Mouse (Mus musculus) forebrain, embryonic 15.5 days (tissue): ENCODE results near the gene Lrba. TPM values are rescaled to one million over a fixed set of nuclear protein-coding genes. Genes with fewer than 3 reads are reported as not detected.

Source experiments
- ATAC-seq: fragments of 200-750 bp; cut with Nextera tagmentation; replicated peaks from 2 replicates; pipeline ENCODE4 v1.8.0; 2017; ENCODE audit warnings: mild to moderate bottlenecking, moderate TSS enrichment, moderate library complexity
- H3K27ac ChIP-seq: fragments of 300-500 bp; sonication (generic); replicated peaks from 2 replicates; pipeline ENCODE4 v1.5.1; 2015; ENCODE audit warnings: mild to moderate bottlenecking, inconsistent platforms
- H3K27me3 ChIP-seq: fragments of 300-500 bp; sonication (generic); 2 replicates; pipeline ENCODE4 v1.6.1; 2015; ENCODE audit warnings: inconsistent platforms
- H3K36me3 ChIP-seq: fragments of 300-500 bp; sonication (generic); 2 replicates; pipeline ENCODE4 v1.6.1; 2015; ENCODE audit warnings: mild to moderate bottlenecking, inconsistent platforms
- H3K4me1 ChIP-seq: fragments of 300-500 bp; sonication (generic); 2 replicates; pipeline ENCODE4 v1.6.1; 2015; ENCODE audit warnings: inconsistent platforms
- H3K4me2 ChIP-seq: fragments of 300-500 bp; sonication (generic); replicated peaks from 2 replicates; pipeline ENCODE4 v1.6.1; 2015; ENCODE audit warnings: mild to moderate bottlenecking, inconsistent platforms
- H3K4me3 ChIP-seq: fragments of 300-500 bp; sonication (generic); 2 replicates; pipeline ENCODE4 v1.5.1; 2015; ENCODE audit warnings: mild to moderate bottlenecking, inconsistent platforms
- H3K9ac ChIP-seq: fragments of 300-500 bp; sonication (generic); replicated peaks from 2 replicates; pipeline ENCODE4 v1.6.1; 2015; ENCODE audit warnings: mild to moderate bottlenecking, inconsistent platforms
- H3K9me3 ChIP-seq: fragments of 300-500 bp; sonication (generic); 2 replicates; pipeline ENCODE4 v1.6.1; 2016; ENCODE audit warnings: inconsistent platforms
- WGBS: fragments of 180-500 bp; shearing (Covaris S2); methylation state at CpG from one replicate; pipeline ENCODE4 v1.1.7; 2015; ENCODE audit warnings: mixed read lengths; 5-methylcytosine and 5-hydroxymethylcytosine counted together
- polyA plus RNA-seq: library from polyadenylated mRNA; unstranded; fragments of >200 nt; fragmentation: Nextera tagmentation; extraction: Ambion mirVana; gene quantifications from 2 replicates; pipeline ENCODE4 v1.2.1, GENCODE M21; 2015

Gene Lrba
- polyA plus RNA-seq, 1 experiment from 2014 or later = 2.3 TPM

GRCm38 (mm10) chr3:86548091-86549015 lies 323.9 kb downstream of the Lrba start, which contains the start of gene Mab21l2:
Mab21l2 (minus strand) TSS chr3:86548629.
- WGBS = 1% methylated on average over 25 of the region's 25 CpGs
- ATAC-seq = peak; percentile 52; the same call in 1 of the 2 replicates
- peak within 1 kb of the TSS; percentile 48 for H3K4me2 ChIP-seq
- peaks cover 24% of the 10 kb centered on the region for H3K4me1 ChIP-seq
- no peak within 1 kb of the TSS; the same call in 1 of the 2 replicates for H3K9ac ChIP-seq
- no peaks in the 10 kb centered on the region for H3K9me3 ChIP-seq
- no peaks in the 10 kb centered on the region for H3K36me3 ChIP-seq
- peaks cover 61% of the 10 kb centered on the region for H3K27me3 ChIP-seq
- H3K4me3 ChIP-seq = peak within 1 kb of the TSS; percentile 29
- H3K27ac ChIP-seq = no peak within 1 kb of the TSS

- Histone ChIP-seq H3K4me2 (no peak overlapping the region), H3K4me3 (no peak overlapping the region), H3K27ac (no peak overlapping the region), H3K36me3 (no peaks in the 10 kb centered on the region), H3K9ac (no peak overlapping the region), H3K9me3 (no peaks in the 10 kb centered on the region), H3K4me1 (peaks cover 24% of the 10 kb centered on the region), H3K27me3 (peaks cover 67% of the 10 kb centered on the region)
- WGBS = 2% methylated on average over 22 of the region's 22 CpGs
- no peak for ATAC-seq
These were observed 326.0 kb downstream of the Lrba start for GRCm38 (mm10) chr3:86550301-86551010.

- Histone ChIP-seq H3K27ac (no peak overlapping the region), H3K4me3 (no peak overlapping the region), H3K36me3 (no peaks in the 10 kb centered on the region), H3K27me3 (peaks cover 70% of the 10 kb centered on the region), H3K9ac (no peak overlapping the region), H3K9me3 (no peaks in the 10 kb centered on the region), H3K4me2 (no peak overlapping the region), H3K4me1 (peaks cover 21% of the 10 kb centered on the region)
- 4% methylated on average over 8 of the region's 8 CpGs for WGBS
- ATAC-seq = no peak
These were observed 326.7 kb downstream of the Lrba start for GRCm38 (mm10) chr3:86551011-86551728.

- ATAC-seq = no peak
- Histone ChIP-seq H3K4me1 (peaks cover 11% of the 10 kb centered on the region), H3K27me3 (peaks cover 73% of the 10 kb centered on the region), H3K9ac (no peak overlapping the region), H3K9me3 (no peaks in the 10 kb centered on the region), H3K4me3 (no peak overlapping the region), H3K4me2 (no peak overlapping the region), H3K36me3 (no peaks in the 10 kb centered on the region), H3K27ac (no peak overlapping the region)
- 21% methylated on average over 5 of the region's 5 CpGs for WGBS
These were observed 327.7 kb downstream of the Lrba start for GRCm38 (mm10) chr3:86552170-86552569.

- WGBS = 18% methylated on average over 1 of the region's 1 CpGs
- H3K9ac ChIP-seq = no peak overlapping the region
- no peaks in the 10 kb centered on the region for H3K36me3 ChIP-seq
- H3K27me3 ChIP-seq = peaks cover 51% of the 10 kb centered on the region
- H3K27ac ChIP-seq = no peak overlapping the region
- H3K4me1 ChIP-seq = no peaks in the 10 kb centered on the region
- H3K9me3 ChIP-seq = no peaks in the 10 kb centered on the region
- ATAC-seq = no peak
- no peak overlapping the region for H3K4me2 ChIP-seq
- H3K4me3 ChIP-seq = no peak overlapping the region
These were observed 334.5 kb downstream of the Lrba start for GRCm38 (mm10) chr3:86558976-86559375.

GRCm38 (mm10) chr3:86559635-86560034 lies 335.2 kb downstream of the Lrba start:
- Histone ChIP-seq H3K4me3 (no peak overlapping the region), H3K27ac (no peak overlapping the region), H3K36me3 (no peaks in the 10 kb centered on the region), H3K27me3 (peaks cover 47% of the 10 kb centered on the region), H3K9me3 (no peaks in the 10 kb centered on the region), H3K4me2 (no peak overlapping the region), H3K4me1 (no peaks in the 10 kb centered on the region), H3K9ac (no peak overlapping the region)
- WGBS = 50% methylated on average over 4 of the region's 4 CpGs
- ATAC-seq = no peak

- Histone ChIP-seq H3K9me3 (no peaks in the 10 kb centered on the region), H3K27ac (no peak overlapping the region), H3K9ac (no peak overlapping the region), H3K36me3 (no peaks in the 10 kb centered on the region), H3K4me3 (no peak overlapping the region), H3K27me3 (peaks cover 44% of the 10 kb centered on the region), H3K4me1 (no peaks in the 10 kb centered on the region), H3K4me2 (no peak overlapping the region)
- 83% methylated on average over 4 of the region's 4 CpGs for WGBS
- no peak for ATAC-seq
These were observed 336.0 kb downstream of the Lrba start for GRCm38 (mm10) chr3:86560281-86561022.

GRCm38 (mm10) chr3:86561023-86561344 lies 336.5 kb downstream of the Lrba start:
- Histone ChIP-seq H3K36me3 (no peaks in the 10 kb centered on the region), H3K9ac (no peak overlapping the region), H3K27me3 (peaks cover 42% of the 10 kb centered on the region)

GRCm38 (mm10) chr3:86561396-86561795 lies 336.9 kb downstream of the Lrba start:
- Histone ChIP-seq H3K4me3 (no peak overlapping the region), H3K9ac (no peak overlapping the region), H3K9me3 (no peaks in the 10 kb centered on the region), H3K4me2 (no peak overlapping the region), H3K27me3 (peaks cover 42% of the 10 kb centered on the region), H3K27ac (no peak overlapping the region), H3K4me1 (no peaks in the 10 kb centered on the region), H3K36me3 (no peaks in the 10 kb centered on the region)
- no peak for ATAC-seq
- 97% methylated on average over 1 of the region's 1 CpGs for WGBS

More at GRCm38 (mm10) chr3:86561023-86561344, 336.5 kb downstream of the Lrba start:
- WGBS = 98% methylated on average over 1 of the region's 1 CpGs
- Histone ChIP-seq H3K27ac (no peak overlapping the region), H3K9me3 (no peaks in the 10 kb centered on the region), H3K4me3 (no peak overlapping the region), H3K4me2 (no peak overlapping the region), H3K4me1 (no peaks in the 10 kb centered on the region)
- no peak for ATAC-seq

GRCm38 (mm10) chr3:86567312-86567711 lies 342.8 kb downstream of the Lrba start:
- H3K27ac ChIP-seq = no peak overlapping the region
- no peak overlapping the region for H3K4me3 ChIP-seq
- no peak overlapping the region for H3K9ac ChIP-seq
- no peak overlapping the region for H3K4me2 ChIP-seq
- no peaks in the 10 kb centered on the region for H3K9me3 ChIP-seq
- peaks cover 47% of the 10 kb centered on the region for H3K27me3 ChIP-seq
- no peak for ATAC-seq
- H3K4me1 ChIP-seq = no peaks in the 10 kb centered on the region
- H3K36me3 ChIP-seq = no peaks in the 10 kb centered on the region
- WGBS = 74% methylated on average over 4 of the region's 4 CpGs

- H3K27ac ChIP-seq = no peak overlapping the region
- no peaks in the 10 kb centered on the region for H3K9me3 ChIP-seq
- no peak overlapping the region for H3K4me2 ChIP-seq
- H3K27me3 ChIP-seq = peaks cover 44% of the 10 kb centered on the region
- H3K9ac ChIP-seq = no peak overlapping the region
- 3% methylated on average over 4 of the region's 4 CpGs for WGBS
- no peaks in the 10 kb centered on the region for H3K4me1 ChIP-seq
- no peak for ATAC-seq
- H3K36me3 ChIP-seq = no peaks in the 10 kb centered on the region
- no peak overlapping the region for H3K4me3 ChIP-seq
These were observed 347.0 kb downstream of the Lrba start for GRCm38 (mm10) chr3:86571518-86571917.
